ENCODE assay signal across 28 mouse cellular contexts in the genomic region with DNA sequence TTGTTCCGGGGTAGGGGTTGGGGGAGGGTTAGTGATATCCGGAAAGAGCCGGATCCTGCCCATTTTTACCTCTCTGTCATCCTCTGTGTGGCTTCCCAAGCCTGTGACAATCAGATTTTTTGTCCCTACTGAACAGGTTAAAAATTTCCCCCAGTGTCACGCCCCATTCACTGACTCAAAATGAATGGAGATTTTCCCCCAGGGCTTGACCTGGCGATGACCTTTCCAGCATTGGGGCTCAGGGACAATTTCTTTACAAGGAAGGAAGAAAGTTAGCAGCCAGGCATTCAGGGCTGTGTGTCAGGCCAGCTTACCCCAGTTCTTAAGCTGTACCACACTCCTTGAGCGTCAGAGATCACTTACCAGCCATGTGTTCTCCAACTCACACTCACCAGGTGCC. TPM values are rescaled to one million over a fixed set of nuclear protein-coding genes. Genes with fewer than 3 reads are reported as not detected.
DNase-seq lines count a peak whose midpoint lies in the region; ATAC-seq lines count a peak whose summit lies in the region.
"Had no signal": no experiment of that assay in that cellular context is flagged by ENCODE, and none has a peak within 500 bp of the region (broad histone marks: within the 10 kb centered on the region; RNA-seq: fewer than 3 reads in every experiment).

No protein-coding gene starts in this region.

- peaks cover 3% of the 10 kb centered on the region for H3K9me3 ChIP-seq in forebrain, embryonic 10.5 days
- H3K9me3 ChIP-seq in forebrain, embryonic 15.5 days = no peaks in the 10 kb centered on the region
- H3K9me3 ChIP-seq in midbrain, embryonic 10.5 days (replicated peaks) = peaks cover 2% of the 10 kb centered on the region; the same call in 1 of the 2 replicates
- H3K9me3 ChIP-seq in midbrain, embryonic 13.5 days = no peaks in the 10 kb centered on the region
- H3K9me3 ChIP-seq in embryonic facial prominence, embryonic 11.5 days (replicated peaks; ENCODE audit: control insufficient read depth, low read length) = no peaks in the 10 kb centered on the region
- H3K9me3 ChIP-seq: embryonic facial prominence, embryonic 12.5 days; embryonic facial prominence, embryonic 15.5 days; forebrain, embryonic 13.5 days; G1E had no signal

- no peak overlapping the region for H3K4me3 ChIP-seq in forebrain, embryonic 10.5 days
- no peak overlapping the region for H3K4me3 ChIP-seq in forebrain, embryonic 15.5 days
- H3K4me3 ChIP-seq in midbrain, embryonic 10.5 days = no peak overlapping the region
- H3K4me3 ChIP-seq in midbrain, embryonic 13.5 days (replicated peaks) = no peak overlapping the region
- no peak overlapping the region for H3K4me3 ChIP-seq in embryonic facial prominence, embryonic 11.5 days (ENCODE audit: low read depth, low read length)
- H3K4me3 ChIP-seq: embryonic facial prominence, embryonic 12.5 days; embryonic facial prominence, embryonic 15.5 days; forebrain, embryonic 13.5 days had no signal

- no peak overlapping the region for H3K4me2 ChIP-seq in forebrain, embryonic 15.5 days (replicated peaks)
- H3K4me2 ChIP-seq in midbrain, embryonic 13.5 days (replicated peaks) = no peak overlapping the region
- no peak overlapping the region for H3K4me2 ChIP-seq in embryonic facial prominence, embryonic 11.5 days (ENCODE audit: low read depth, low read length)
- H3K4me2 ChIP-seq: embryonic facial prominence, embryonic 12.5 days; embryonic facial prominence, embryonic 15.5 days; forebrain, embryonic 13.5 days; heart, embryonic 11.5 days; hindbrain, embryonic 14.5 days had no signal

- WGBS in forebrain, embryonic 10.5 days = 23% methylated on average over 6 of the region's 6 CpGs
- WGBS in forebrain, embryonic 15.5 days = 36% methylated on average over 6 of the region's 6 CpGs
- WGBS in midbrain, embryonic 10.5 days = 47% methylated on average over 6 of the region's 6 CpGs
- 43% methylated on average over 6 of the region's 6 CpGs for WGBS in midbrain, embryonic 13.5 days
- 35% methylated on average over 6 of the region's 6 CpGs for WGBS in embryonic facial prominence, embryonic 11.5 days

- no peak for DNase-seq in forebrain, embryonic 10.5 days (ENCODE audit: extremely low spot score, low spot score)
- no peak for DNase-seq in midbrain, embryonic 10.5 days (ENCODE audit: low spot score)
- DNase-seq in R1 (ENCODE audit: low read depth, low spot score) (peak; percentile 69), adipocyte (ENCODE audit: low spot score) (no peak)
- no peak for DNase-seq in embryonic facial prominence, embryonic 11.5 days (ENCODE audit: low spot score)
- DNase-seq in cerebellum, adult 9-10 months = no peak
- DNase-seq: adrenal gland, postnatal 10 days; adrenal gland, postnatal 36 days; cerebellum, adult 18-20 months; cerebellum, adult 9-11 months; cerebellum, postnatal 25 days; gastrocnemius, postnatal 25 days; kidney, adult 18-20 months; kidney, adult 9 months had no signal

- ATAC-seq in forebrain, embryonic 15.5 days (replicated peaks) = no peak
- ATAC-seq in midbrain, embryonic 13.5 days = no peak
- ATAC-seq in embryonic facial prominence, embryonic 11.5 days (replicated peaks; ENCODE audit: insufficient number of reproducible peaks, low FRiP score, low TSS enrichment, low read depth) = peak; percentile 54; the same call in 1 of the 2 replicates
- ATAC-seq: activated CD4-positive, CD25-positive, alpha-beta regulatory T cell, adult 4 months; CD4-positive, CD25-positive, alpha-beta regulatory T cell, adult 4 months; forebrain, embryonic 13.5 days; hindbrain, postnatal 0 days; inflammation-experienced regulatory T-cells, adult 6 months; intestine, embryonic 16.5 days; Patski had no signal

- no peak overlapping the region for H3K9ac ChIP-seq in forebrain, embryonic 15.5 days (replicated peaks)
- H3K9ac ChIP-seq in midbrain, embryonic 13.5 days (replicated peaks) = no peak overlapping the region
- no peak overlapping the region for H3K9ac ChIP-seq in embryonic facial prominence, embryonic 11.5 days (replicated peaks; ENCODE audit: low read length)
- H3K9ac ChIP-seq: embryonic facial prominence, embryonic 12.5 days; embryonic facial prominence, embryonic 15.5 days; forebrain, embryonic 13.5 days; hindbrain, embryonic 14.5 days had no signal

- no peaks in the 10 kb centered on the region for H3K27me3 ChIP-seq in forebrain, embryonic 10.5 days (ENCODE audit: poor library complexity, severe bottlenecking)
- H3K27me3 ChIP-seq in forebrain, embryonic 15.5 days = no peaks in the 10 kb centered on the region
- no peaks in the 10 kb centered on the region for H3K27me3 ChIP-seq in midbrain, embryonic 10.5 days (ENCODE audit: low read depth, poor library complexity, severe bottlenecking)
- no peaks in the 10 kb centered on the region for H3K27me3 ChIP-seq in midbrain, embryonic 13.5 days
- no peaks in the 10 kb centered on the region for H3K27me3 ChIP-seq in embryonic facial prominence, embryonic 11.5 days (ENCODE audit: control insufficient read depth, insufficient read depth, low read length)
- H3K27me3 ChIP-seq: embryonic facial prominence, embryonic 12.5 days; embryonic facial prominence, embryonic 15.5 days; forebrain, embryonic 13.5 days; Patski had no signal

- peaks cover 1% of the 10 kb centered on the region; the same call in 1 of the 2 replicates for H3K36me3 ChIP-seq in forebrain, embryonic 10.5 days (replicated peaks)
- no peaks in the 10 kb centered on the region for H3K36me3 ChIP-seq in forebrain, embryonic 15.5 days
- no peaks in the 10 kb centered on the region for H3K36me3 ChIP-seq in midbrain, embryonic 10.5 days
- no peaks in the 10 kb centered on the region for H3K36me3 ChIP-seq in midbrain, embryonic 13.5 days
- H3K36me3 ChIP-seq in embryonic facial prominence, embryonic 11.5 days (replicated peaks; ENCODE audit: control insufficient read depth, insufficient read depth, low read depth, low read length) = no peaks in the 10 kb centered on the region
- H3K36me3 ChIP-seq: embryonic facial prominence, embryonic 12.5 days; embryonic facial prominence, embryonic 15.5 days; G1E had no signal

- peak overlapping the region; percentile 51; the same call in 1 of the 2 replicates for H3K27ac ChIP-seq in forebrain, embryonic 10.5 days
- no peak overlapping the region for H3K27ac ChIP-seq in forebrain, embryonic 15.5 days (replicated peaks)
- 0 out of 2 replicates have a peak overlapping the region, but pooled peaks have one; percentile 42 for H3K27ac ChIP-seq in midbrain, embryonic 10.5 days (replicated peaks)
- no peak overlapping the region for H3K27ac ChIP-seq in midbrain, embryonic 13.5 days
- no peak overlapping the region for H3K27ac ChIP-seq in embryonic facial prominence, embryonic 11.5 days (replicated peaks; ENCODE audit: low read depth, low read length)
- H3K27ac ChIP-seq: embryonic facial prominence, embryonic 12.5 days; embryonic facial prominence, embryonic 15.5 days; forebrain, embryonic 13.5 days; hindbrain, embryonic 14.5 days; hindbrain, postnatal 0 days had no signal

- peaks cover 35% of the 10 kb centered on the region for H3K4me1 ChIP-seq in forebrain, embryonic 10.5 days
- no peaks in the 10 kb centered on the region for H3K4me1 ChIP-seq in forebrain, embryonic 15.5 days
- peaks cover 31% of the 10 kb centered on the region for H3K4me1 ChIP-seq in midbrain, embryonic 10.5 days
- H3K4me1 ChIP-seq in midbrain, embryonic 13.5 days (replicated peaks) = peaks cover 5% of the 10 kb centered on the region
- no peaks in the 10 kb centered on the region for H3K4me1 ChIP-seq in embryonic facial prominence, embryonic 11.5 days (ENCODE audit: control insufficient read depth, insufficient read depth, low read length)

RNA-seq across cellular contexts. Expression of a gene that starts 55.9 kb away (rescaled TPM):
- 0.84 and 1.2 TPM in 2 replicates for polyA plus RNA-seq in forebrain, embryonic 10.5 days (2016; fragmentation: Nextera tagmentation; extraction: Ambion mirVana)
- polyA plus RNA-seq in forebrain, embryonic 15.5 days (2015; fragmentation: Nextera tagmentation; extraction: Ambion mirVana) = 1.0 and 1.1 TPM in 2 replicates
- 1.2 and 1.3 TPM in 2 replicates for polyA plus RNA-seq in midbrain, embryonic 10.5 days (2016; fragmentation: Nextera tagmentation; extraction: Ambion mirVana)
- polyA plus RNA-seq in midbrain, embryonic 13.5 days (2015; fragmentation: Nextera tagmentation; extraction: Ambion mirVana) = 0.72 and 1.5 TPM in 2 replicates
- 1.0 and 1.9 TPM in 2 replicates for polyA plus RNA-seq in embryonic facial prominence, embryonic 11.5 days (2014; fragmentation: Nextera tagmentation; extraction: Ambion mirVana)
- polyA plus RNA-seq: activated CD4-positive, CD25-positive, alpha-beta regulatory T cell, adult 4 months; inflammation-experienced regulatory T-cells, adult 6 months had no signal

RNA-seq across cellular contexts. Expression of a gene that starts 56.2 kb away (rescaled TPM):
- polyA plus RNA-seq in forebrain, embryonic 10.5 days (2016; fragmentation: Nextera tagmentation; extraction: Ambion mirVana) = 32.6 and 33.5 TPM in 2 replicates
- 32.1 and 33.0 TPM in 2 replicates for polyA plus RNA-seq in forebrain, embryonic 15.5 days (2015; fragmentation: Nextera tagmentation; extraction: Ambion mirVana)
- polyA plus RNA-seq in midbrain, embryonic 10.5 days (2016; fragmentation: Nextera tagmentation; extraction: Ambion mirVana) = 32.2 and 34.4 TPM in 2 replicates
- 23.9 and 27.8 TPM in 2 replicates for polyA plus RNA-seq in midbrain, embryonic 13.5 days (2015; fragmentation: Nextera tagmentation; extraction: Ambion mirVana)
- 53.7 and 56.4 TPM in 2 replicates for polyA plus RNA-seq in embryonic facial prominence, embryonic 11.5 days (2014; fragmentation: Nextera tagmentation; extraction: Ambion mirVana)

Comparison
In these comparisons a context has a peak if more than half of its experiments do, and no peak if none do; other contexts are left out.
1. H3K27ac ChIP-seq: peak in forebrain, embryonic 10.5 days (single experiment) and midbrain, embryonic 10.5 days (single experiment); none in forebrain, embryonic 15.5 days (single experiment), midbrain, embryonic 13.5 days (single experiment) and embryonic facial prominence, embryonic 11.5 days (single experiment).